Mouse (Mus musculus) hindbrain, embryonic 14.5 days (tissue): Measurements from ENCODE around the gene Glce. TPM values are rescaled to one million over a fixed set of nuclear protein-coding genes. Genes with fewer than 3 reads are reported as not detected.

Experiments
- ATAC-seq: fragments of 200-750 bp; cut with Nextera tagmentation; 2 replicates; pipeline ENCODE4 v1.8.0; 2017; ENCODE audit warnings: moderate number of reproducible peaks, mild to moderate bottlenecking, moderate TSS enrichment, moderate library complexity; ENCODE audit not compliant: low FRiP score
- DNase-seq: peaks from one replicate; pipeline ENCODE4 v3.0.0-alpha.2; 2015; ENCODE audit warnings: low spot score
- H3K27ac ChIP-seq: fragments of 300-500 bp; sonication (generic); 2 replicates; pipeline ENCODE4 v1.5.1; 2014; ENCODE audit warnings: mild to moderate bottlenecking, moderate library complexity
- H3K27me3 ChIP-seq: fragments of 300-500 bp; sonication (generic); 2 replicates; pipeline ENCODE4 v1.6.1; 2014; ENCODE audit warnings: mild to moderate bottlenecking, low read length, mixed read lengths; ENCODE audit not compliant: control insufficient read depth, insufficient read depth
- H3K36me3 ChIP-seq: fragments of 300-500 bp; sonication (generic); replicated peaks from 2 replicates; pipeline ENCODE4 v1.6.1; 2014; ENCODE audit not compliant: control insufficient read depth, insufficient read depth
- H3K4me1 ChIP-seq: fragments of 300-500 bp; sonication (generic); replicated peaks from 2 replicates; pipeline ENCODE4 v1.6.1; 2014; ENCODE audit warnings: antibody characterized with exemption, low read length, mixed read lengths; ENCODE audit not compliant: control insufficient read depth, insufficient read depth
- H3K4me2 ChIP-seq: fragments of 300-500 bp; sonication (generic); replicated peaks from 2 replicates; pipeline ENCODE4 v1.6.1; 2014; ENCODE audit warnings: mild to moderate bottlenecking, moderate library complexity
- H3K4me3 ChIP-seq: fragments of 300-500 bp; sonication (generic); replicated peaks from 2 replicates; pipeline ENCODE4 v1.5.1; 2014; ENCODE audit warnings: mild to moderate bottlenecking, low read length
- H3K9ac ChIP-seq: fragments of 300-500 bp; sonication (generic); 2 replicates; pipeline ENCODE4 v1.6.1; 2014
- H3K9me3 ChIP-seq: fragments of 300-500 bp; sonication (generic); 2 replicates; pipeline ENCODE4 v1.6.1; 2016; ENCODE audit warnings: low read length; ENCODE audit not compliant: control insufficient read depth
- WGBS: fragments of 180-500 bp; shearing (Covaris S2); extraction: QIAGEN DNeasy Blood & Tissue Kit; methylation state at CpG from one replicate; pipeline ENCODE4 v1.1.7; 2014; 5-methylcytosine and 5-hydroxymethylcytosine counted together
- microRNA-seq: library from miRNA; unstranded; fragments of <30 nt; microRNA quantifications from one replicate; pipeline ENCODE4, GENCODE M21; 2016
- polyA plus RNA-seq: library from polyadenylated mRNA; unstranded; fragments of >200 nt; fragmentation: Nextera tagmentation; extraction: Ambion mirVana; gene quantifications from 2 replicates; pipeline ENCODE4 v1.2.1, GENCODE M21; 2014

The Glce gene
- polyA plus RNA-seq, 1 experiment from 2014 or later, result 23.5 TPM

- Histone ChIP-seq H3K9ac (no peak overlapping the region), H3K27me3 (no peaks in the 10 kb centered on the region), H3K4me1 (no peaks in the 10 kb centered on the region), H3K27ac (no peak overlapping the region), H3K9me3 (no peaks in the 10 kb centered on the region), H3K4me2 (no peak overlapping the region), H3K4me3 (no peak overlapping the region), H3K36me3 (no peaks in the 10 kb centered on the region)
- WGBS, result 91% methylated on average over 6 of the region's 6 CpGs
- no peak for ATAC-seq
- DNase-seq, result no peak
Observed at GRCm38 (mm10) chr9:62017329-62017728, 105.1 kb downstream of the Glce start.

- WGBS, result 63% methylated on average over 3 of the region's 3 CpGs
- H3K4me1 ChIP-seq, result no peaks in the 10 kb centered on the region
- no peak for ATAC-seq
- no peak overlapping the region for H3K4me2 ChIP-seq
- H3K36me3 ChIP-seq, result no peaks in the 10 kb centered on the region
- no peaks in the 10 kb centered on the region for H3K27me3 ChIP-seq
- no peaks in the 10 kb centered on the region for H3K9me3 ChIP-seq
- H3K9ac ChIP-seq, result no peak overlapping the region
- no peak overlapping the region for H3K4me3 ChIP-seq
- no peak overlapping the region for H3K27ac ChIP-seq
- DNase-seq, result no peak
Observed at GRCm38 (mm10) chr9:62015504-62015903, 107.0 kb downstream of the Glce start.

- H3K4me1 ChIP-seq, result no peaks in the 10 kb centered on the region
- H3K9ac ChIP-seq, result no peak overlapping the region
- 78% methylated on average over 12 of the region's 12 CpGs for WGBS
- DNase-seq (no peak), ATAC-seq (no peak)
- no peak overlapping the region for H3K4me2 ChIP-seq
- no peaks in the 10 kb centered on the region for H3K9me3 ChIP-seq
- H3K27ac ChIP-seq, result no peak overlapping the region
- H3K27me3 ChIP-seq, result no peaks in the 10 kb centered on the region
- no peaks in the 10 kb centered on the region for H3K36me3 ChIP-seq
- no peak overlapping the region for H3K4me3 ChIP-seq
Observed at GRCm38 (mm10) chr9:62013316-62014097, 108.9 kb downstream of the Glce start.

- no peak for DNase-seq
- Histone ChIP-seq H3K27me3 (no peaks in the 10 kb centered on the region), H3K4me2 (no peak overlapping the region), H3K4me1 (0 out of 2 replicates have a peak, but pooled peaks cover 4% of the 10 kb centered on the region), H3K36me3 (no peaks in the 10 kb centered on the region), H3K4me3 (no peak overlapping the region), H3K9me3 (no peaks in the 10 kb centered on the region), H3K27ac (no peak overlapping the region), H3K9ac (no peak overlapping the region)
- ATAC-seq, result no peak
- WGBS, result 69% methylated on average over 5 of the region's 5 CpGs
Observed at GRCm38 (mm10) chr9:62008360-62008759, 114.1 kb downstream of the Glce start.

Small RNA genes within 50 kb of the gene (microRNA-seq; reads per million reads assigned to microRNA genes)
- gene Mir5133, result 0.65 reads per million

Other genes starting within 250 kb of the Glce start
- gene Rplp1, start 208.1 kb downstream of the Glce start, polyA plus RNA-seq, result 1,005 and 1,169 TPM in 2 replicates
- gene Kif23, start 175.9 kb downstream of the Glce start, polyA plus RNA-seq, result 14.3 and 17.0 TPM in 2 replicates
- 0.33 and 0.36 TPM in 2 replicates for gene Paqr5, start 95.8 kb downstream of the Glce start, polyA plus RNA-seq
- not detected in 2 replicates for gene Spesp1, start 159.6 kb upstream of the Glce start, polyA plus RNA-seq
- gene Anp32a, start 218.6 kb upstream of the Glce start, polyA plus RNA-seq, result 73.0 and 85.4 TPM in 2 replicates